Mouse (Mus musculus) spleen, adult 2 months (tissue): Measurements from ENCODE around the gene Pkd2l1.

Source experiments
- CTCF ChIP-seq: fragments of 200-500 bp; IDR thresholded peaks from 2 replicates; pipeline ENCODE4 v1.5.1; 2011; ENCODE audit warnings: mild to moderate bottlenecking, inconsistent platforms; ENCODE audit not compliant: insufficient read depth, insufficient read length, insufficient replicate concordance; ENCODE audit errors: extremely low read depth
- POLR2A ChIP-seq: fragments of 200-500 bp; IDR thresholded peaks from 2 replicates; pipeline ENCODE4 v1.6.1; 2011; ENCODE audit warnings: low read depth, low read length, inconsistent platforms

DNA sequence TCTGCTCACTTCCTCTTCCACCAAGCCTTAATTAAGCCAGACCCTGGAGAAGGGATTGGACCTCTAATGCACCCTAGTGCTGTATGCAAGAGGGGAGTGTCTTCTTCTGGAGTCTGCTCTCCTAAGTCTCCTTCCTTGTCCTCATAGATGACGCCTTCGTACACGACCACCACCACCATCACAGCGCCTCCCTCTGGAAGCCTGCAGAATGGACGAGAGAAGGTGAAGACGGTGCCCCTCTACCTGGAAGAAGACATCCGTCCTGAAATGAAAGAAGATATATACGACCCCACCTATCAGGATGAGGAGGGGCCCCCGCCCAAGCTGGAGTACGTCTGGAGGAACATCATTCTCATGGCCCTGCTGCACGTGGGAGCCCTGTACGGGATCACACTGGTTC, 23.0 kb upstream of the Pkd2l1 start:
- no peak for TF ChIP-seq POLR2A
- TF ChIP-seq CTCF = no peak
